Mouse (Mus musculus) C2C12 (cell line): ENCODE results near the gene Zfp507.

Experiments used
- CEBPB ChIP-seq: IDR thresholded peaks from one replicate; pipeline ENCODE4 v1.6.1; 2011; ENCODE audit warnings: low read depth, mild to moderate bottlenecking, control low read depth, moderate library complexity
- CTCF ChIP-seq: IDR thresholded peaks from one replicate; pipeline ENCODE4 v1.5.1; 2011; ENCODE audit not compliant: control insufficient read depth, insufficient read depth, insufficient read length
- FOSL1 ChIP-seq: IDR thresholded peaks from one replicate; pipeline ENCODE4 v1.8.0; 2011; ENCODE audit warnings: mild to moderate bottlenecking, low read length; ENCODE audit not compliant: poor library complexity, insufficient read depth, severe bottlenecking
- MAX ChIP-seq: IDR thresholded peaks from one replicate; pipeline ENCODE4 v1.6.1; 2011; ENCODE audit warnings: mild to moderate bottlenecking, control low read depth
- MYOD1 ChIP-seq: IDR thresholded peaks from one replicate; pipeline ENCODE4 v1.6.1; 2011; ENCODE audit warnings: low read depth; ENCODE audit not compliant: control insufficient read depth, insufficient read length
- MYOG ChIP-seq: IDR thresholded peaks from one replicate; pipeline ENCODE4 v1.6.1; 2011; ENCODE audit not compliant: control insufficient read depth, insufficient read length; ENCODE audit errors: extremely low read depth
- USF1 ChIP-seq: IDR thresholded peaks from one replicate; pipeline ENCODE4 v1.6.1; 2011; ENCODE audit warnings: low read depth, mild to moderate bottlenecking, control low read depth, moderate library complexity

DNA sequence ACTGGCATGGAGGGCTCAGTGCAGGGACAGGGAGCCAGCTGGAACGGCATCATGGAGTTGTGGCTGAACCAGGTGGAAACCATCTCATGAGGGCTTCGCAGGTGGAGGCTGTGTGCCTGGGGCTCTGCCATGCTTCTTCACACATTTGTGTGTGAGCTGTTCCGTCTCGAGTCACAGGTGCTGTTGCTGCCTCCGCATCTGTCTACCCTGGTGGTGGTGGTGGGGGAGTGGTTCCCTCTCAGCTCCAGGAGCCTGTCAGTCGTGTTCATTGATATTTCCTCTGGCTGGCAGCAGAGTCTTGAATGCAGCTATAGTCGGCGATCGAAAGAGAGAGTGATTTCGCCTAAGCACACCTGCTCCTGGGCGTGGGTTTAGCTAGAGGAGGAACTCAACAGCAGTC is 10.5 kb upstream of the Zfp507 start:
- TF ChIP-seq CEBPB (no peak), CTCF (no peak), MYOD1 (no peak), MYOG (no peak), MAX (no peak), USF1 (no peak), FOSL1 (no peak)
